In genomic region chr15:103183135-103183534, GRCm38 (mm10) we compare ENCODE assay signal across 8 mouse cellular contexts. TPM values are rescaled to one million over a fixed set of nuclear protein-coding genes. Genes with fewer than 3 reads are reported as not detected.
DNase-seq lines count a peak whose midpoint lies in the region; ATAC-seq lines count a peak whose summit lies in the region.

No protein-coding gene starts in this region.

- peaks cover 74% of the 10 kb centered on the region for H3K27me3 ChIP-seq in forebrain, embryonic 10.5 days (ENCODE audit: poor library complexity, severe bottlenecking)
- peaks cover 42% of the 10 kb centered on the region for H3K27me3 ChIP-seq in hindbrain, embryonic 11.5 days (ENCODE audit: control insufficient read depth, insufficient read depth, low read length)
- peaks cover 51% of the 10 kb centered on the region for H3K27me3 ChIP-seq in limb, embryonic 13.5 days
- H3K27me3 ChIP-seq in midbrain, embryonic 13.5 days: peaks cover 62% of the 10 kb centered on the region
- no peaks in the 10 kb centered on the region for H3K27me3 ChIP-seq in stomach, embryonic 14.5 days (ENCODE audit: control insufficient read depth, insufficient read depth, low read length)

- no peak overlapping the region for H3K9ac ChIP-seq in hindbrain, embryonic 11.5 days (ENCODE audit: low read depth, low read length)
- H3K9ac ChIP-seq in limb, embryonic 13.5 days: peak overlapping the region; percentile 39; the same call in 1 of the 2 replicates
- H3K9ac ChIP-seq in midbrain, embryonic 13.5 days (replicated peaks): 0 out of 2 replicates have a peak overlapping the region, but pooled peaks have one; percentile 14
- H3K9ac ChIP-seq in stomach, embryonic 14.5 days (replicated peaks; ENCODE audit: low read depth, low read length): no peak overlapping the region

- WGBS in forebrain, embryonic 10.5 days: 2% methylated on average over 21 of the region's 21 CpGs
- 1% methylated on average over 21 of the region's 21 CpGs for WGBS in hindbrain, embryonic 11.5 days
- 1% methylated on average over 21 of the region's 21 CpGs for WGBS in limb, embryonic 13.5 days
- under 1% methylated on average over 21 of the region's 21 CpGs for WGBS in midbrain, embryonic 13.5 days
- 1% methylated on average over 21 of the region's 21 CpGs for WGBS in stomach, embryonic 14.5 days

- DNase-seq in layer of hippocampus, adult 11-12 months (ENCODE audit: low spot score): peak; percentile 64
- no peak for DNase-seq in layer of hippocampus, postnatal 36 days
- DNase-seq in adrenal gland, postnatal 14 days: peak; percentile 84
- DNase-seq in forebrain, embryonic 10.5 days (ENCODE audit: extremely low spot score, low spot score): peak; percentile 66
- peak; percentile 84 for DNase-seq in hindbrain, embryonic 11.5 days (ENCODE audit: low spot score)

- H3K36me3 ChIP-seq in forebrain, embryonic 10.5 days (replicated peaks): no peaks in the 10 kb centered on the region
- H3K36me3 ChIP-seq in hindbrain, embryonic 11.5 days (ENCODE audit: control insufficient read depth, insufficient read depth, low read length): no peaks in the 10 kb centered on the region
- no peaks in the 10 kb centered on the region for H3K36me3 ChIP-seq in limb, embryonic 13.5 days
- H3K36me3 ChIP-seq in midbrain, embryonic 13.5 days: no peaks in the 10 kb centered on the region
- no peaks in the 10 kb centered on the region for H3K36me3 ChIP-seq in stomach, embryonic 14.5 days (ENCODE audit: control insufficient read depth, insufficient read depth, low read length)

- ATAC-seq in hindbrain, embryonic 11.5 days (ENCODE audit: low FRiP score): 0 out of 2 replicates have a peak, but pooled peaks have one; percentile 26
- ATAC-seq in limb, embryonic 13.5 days (ENCODE audit: low FRiP score, low read depth): 0 out of 2 replicates have a peak, but pooled peaks have one; percentile 21
- peak; percentile 22; the same call in 1 of the 2 replicates for ATAC-seq in midbrain, embryonic 13.5 days
- ATAC-seq in stomach, embryonic 14.5 days (ENCODE audit: insufficient number of reproducible peaks, insufficient read depth, low FRiP score, low read depth): peak; percentile 16; the same call in 1 of the 2 replicates

- no peaks in the 10 kb centered on the region for H3K9me3 ChIP-seq in forebrain, embryonic 10.5 days
- no peaks in the 10 kb centered on the region for H3K9me3 ChIP-seq in hindbrain, embryonic 11.5 days (ENCODE audit: control insufficient read depth, low read length)
- H3K9me3 ChIP-seq in limb, embryonic 13.5 days: no peaks in the 10 kb centered on the region
- H3K9me3 ChIP-seq in midbrain, embryonic 13.5 days: no peaks in the 10 kb centered on the region
- no peaks in the 10 kb centered on the region for H3K9me3 ChIP-seq in stomach, embryonic 14.5 days (ENCODE audit: control insufficient read depth, low read depth, low read length)

- H3K4me2 ChIP-seq in hindbrain, embryonic 11.5 days (replicated peaks; ENCODE audit: low read depth, low read length): no peak overlapping the region; the same call in 1 of the 2 replicates
- peak overlapping the region; percentile 68 for H3K4me2 ChIP-seq in limb, embryonic 13.5 days (replicated peaks)
- peak overlapping the region; percentile 53 for H3K4me2 ChIP-seq in midbrain, embryonic 13.5 days (replicated peaks)
- H3K4me2 ChIP-seq in stomach, embryonic 14.5 days (replicated peaks; ENCODE audit: low read depth, low read length): peak overlapping the region; percentile 70

- peak overlapping the region; percentile 41 for H3K4me3 ChIP-seq in forebrain, embryonic 10.5 days
- no peak overlapping the region for H3K4me3 ChIP-seq in hindbrain, embryonic 11.5 days (ENCODE audit: low read depth, low read length)
- peak overlapping the region; percentile 38 for H3K4me3 ChIP-seq in limb, embryonic 13.5 days
- peak overlapping the region; percentile 10 for H3K4me3 ChIP-seq in midbrain, embryonic 13.5 days (replicated peaks)
- peak overlapping the region; percentile 28 for H3K4me3 ChIP-seq in stomach, embryonic 14.5 days (ENCODE audit: low read depth, low read length)

- peaks cover 25% of the 10 kb centered on the region for H3K4me1 ChIP-seq in forebrain, embryonic 10.5 days
- H3K4me1 ChIP-seq in hindbrain, embryonic 11.5 days (replicated peaks; ENCODE audit: control insufficient read depth, insufficient read depth, low read length): peaks cover 3% of the 10 kb centered on the region
- peaks cover 13% of the 10 kb centered on the region for H3K4me1 ChIP-seq in limb, embryonic 13.5 days
- peaks cover 22% of the 10 kb centered on the region for H3K4me1 ChIP-seq in midbrain, embryonic 13.5 days (replicated peaks)
- peaks cover 14% of the 10 kb centered on the region; the same call in 1 of the 2 replicates for H3K4me1 ChIP-seq in stomach, embryonic 14.5 days (ENCODE audit: control insufficient read depth, insufficient read depth, low read length)

- H3K27ac ChIP-seq in forebrain, embryonic 10.5 days: peak overlapping the region; percentile 32; the same call in 1 of the 2 replicates
- H3K27ac ChIP-seq in hindbrain, embryonic 11.5 days (ENCODE audit: low read depth, low read length): no peak overlapping the region
- H3K27ac ChIP-seq in limb, embryonic 13.5 days: no peak overlapping the region
- H3K27ac ChIP-seq in midbrain, embryonic 13.5 days: no peak overlapping the region
- no peak overlapping the region for H3K27ac ChIP-seq in stomach, embryonic 14.5 days (ENCODE audit: low read length)

RNA-seq across cellular contexts. Expression of gene Smug1, which starts 16.2 kb away (rescaled TPM):
- 10 to 100 TPM; 20.9 to 22.5 TPM for total RNA-seq in layer of hippocampus, postnatal 36 days (2021)
- total RNA-seq in adrenal gland, postnatal 14 days (2021): 10.9 and 17.6 TPM in 2 replicates
- polyA plus RNA-seq in forebrain, embryonic 10.5 days (2016; fragmentation: Nextera tagmentation; extraction: Ambion mirVana): 21.7 and 21.8 TPM in 2 replicates
- 23.9 and 35.8 TPM in 2 replicates for polyA plus RNA-seq in hindbrain, embryonic 11.5 days (2014; fragmentation: Nextera tagmentation; extraction: Ambion mirVana)
- polyA plus RNA-seq in limb, embryonic 13.5 days (2015; fragmentation: Nextera tagmentation; extraction: Ambion mirVana): 15.6 and 16.7 TPM in 2 replicates
- 26.8 and 27.7 TPM in 2 replicates for polyA plus RNA-seq in midbrain, embryonic 13.5 days (2015; fragmentation: Nextera tagmentation; extraction: Ambion mirVana)
- 21.4 and 22.2 TPM in 2 replicates for polyA plus RNA-seq in stomach, embryonic 14.5 days (2014; fragmentation: Nextera tagmentation; extraction: Ambion mirVana)

RNA-seq across cellular contexts. Expression of gene Cbx5, which starts 56.5 kb away (rescaled TPM):
- total RNA-seq in layer of hippocampus, postnatal 36 days (2021): 100 to 1,000 TPM; 188 to 189 TPM
- total RNA-seq in adrenal gland, postnatal 14 days (2021): 73.0 and 73.8 TPM in 2 replicates
- polyA plus RNA-seq in forebrain, embryonic 10.5 days (2016; fragmentation: Nextera tagmentation; extraction: Ambion mirVana): 212 and 221 TPM in 2 replicates
- polyA plus RNA-seq in hindbrain, embryonic 11.5 days (2014; fragmentation: Nextera tagmentation; extraction: Ambion mirVana): 185 and 204 TPM in 2 replicates
- 153 and 166 TPM in 2 replicates for polyA plus RNA-seq in limb, embryonic 13.5 days (2015; fragmentation: Nextera tagmentation; extraction: Ambion mirVana)
- polyA plus RNA-seq in midbrain, embryonic 13.5 days (2015; fragmentation: Nextera tagmentation; extraction: Ambion mirVana): 146 and 164 TPM in 2 replicates
- 141 and 154 TPM in 2 replicates for polyA plus RNA-seq in stomach, embryonic 14.5 days (2014; fragmentation: Nextera tagmentation; extraction: Ambion mirVana)

RNA-seq across cellular contexts. Expression of gene Hnrnpa1, which starts 57.1 kb away (rescaled TPM):
- 100 to 1,000 TPM; 257 to 272 TPM for total RNA-seq in layer of hippocampus, postnatal 36 days (2021)
- 273 and 322 TPM in 2 replicates for total RNA-seq in adrenal gland, postnatal 14 days (2021)
- polyA plus RNA-seq in forebrain, embryonic 10.5 days (2016; fragmentation: Nextera tagmentation; extraction: Ambion mirVana): 1,920 and 1,979 TPM in 2 replicates
- 1,309 and 1,311 TPM in 2 replicates for polyA plus RNA-seq in hindbrain, embryonic 11.5 days (2014; fragmentation: Nextera tagmentation; extraction: Ambion mirVana)
- 1,120 and 1,163 TPM in 2 replicates for polyA plus RNA-seq in limb, embryonic 13.5 days (2015; fragmentation: Nextera tagmentation; extraction: Ambion mirVana)
- polyA plus RNA-seq in midbrain, embryonic 13.5 days (2015; fragmentation: Nextera tagmentation; extraction: Ambion mirVana): 1,022 and 1,113 TPM in 2 replicates
- polyA plus RNA-seq in stomach, embryonic 14.5 days (2014; fragmentation: Nextera tagmentation; extraction: Ambion mirVana): 852 and 906 TPM in 2 replicates

Comparison
In these comparisons a context has a peak if more than half of its experiments do, and no peak if none do; other contexts are left out.
1. DNase-seq: peak in layer of hippocampus, adult 11-12 months (single experiment), adrenal gland, postnatal 14 days (single experiment), forebrain, embryonic 10.5 days (single experiment) and hindbrain, embryonic 11.5 days (single experiment); none in layer of hippocampus, postnatal 36 days (0 of 2).
2. H3K9ac ChIP-seq: peak in limb, embryonic 13.5 days (single experiment) and midbrain, embryonic 13.5 days (single experiment); none in hindbrain, embryonic 11.5 days (single experiment) and stomach, embryonic 14.5 days (single experiment).
3. Peak in every context shown above with its lines, with median percentiles within 50 percentile points of each other: ATAC-seq.